ENCODE assay signal across 8 mouse cellular contexts in the genomic region with DNA sequence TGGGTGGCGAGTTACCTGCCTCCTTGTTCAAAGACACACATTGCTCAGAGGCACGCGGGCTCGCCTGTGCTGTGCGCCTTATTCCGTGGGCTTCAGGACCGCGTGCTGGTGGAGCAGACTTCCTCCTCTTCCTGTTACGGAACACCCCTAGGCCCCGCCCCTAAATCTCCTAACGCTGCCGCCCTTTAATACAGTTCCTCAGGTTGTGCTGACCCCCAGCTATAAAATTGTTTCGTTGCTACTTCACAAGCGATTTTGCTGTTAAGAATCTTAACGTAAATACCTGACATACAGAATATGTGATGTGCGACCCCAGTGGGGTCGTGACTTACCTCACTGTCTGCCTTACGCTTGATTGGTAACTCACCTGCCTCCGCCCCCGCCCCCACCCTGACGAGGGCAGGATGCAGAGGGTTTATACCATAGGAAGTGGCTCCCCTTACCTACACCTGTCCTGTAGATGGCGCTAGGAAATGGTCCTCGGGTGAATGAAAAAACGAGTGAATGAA. TPM values are rescaled to one million over a fixed set of nuclear protein-coding genes. Genes with fewer than 3 reads are reported as not detected.
DNase-seq lines count a peak whose midpoint lies in the region; ATAC-seq and TF ChIP-seq lines count a peak whose summit lies in the region.

No protein-coding gene starts in this region.

- H3K27me3 ChIP-seq in hindbrain, postnatal 0 days (ENCODE audit: insufficient read depth, low read length) = no peaks in the 10 kb centered on the region

- peak; percentile 10 to 48 for DNase-seq in adrenal gland, adult (ENCODE audit: inconsistent age in 2 of 2, low spot score in 1 of 2)
- no peak for DNase-seq in adrenal gland, adult 18-20 months (ENCODE audit: low spot score in 2 of 2)
- peak; percentile 56 for DNase-seq in urinary bladder, postnatal 14 days (ENCODE audit: low spot score)
- no peak for DNase-seq in urinary bladder, adult 2 months (ENCODE audit: low spot score)
- DNase-seq in hindbrain, postnatal 0 days (ENCODE audit: low spot score) = peak; percentile 67
- DNase-seq in lung, adult 2 months = peak; percentile 5
- DNase-seq in retina, postnatal 1 day = peak; percentile 46
- DNase-seq in layer of hippocampus, adult 18-20 months (ENCODE audit: low spot score in 2 of 2) = no peak

- peak; percentile 58 for TF ChIP-seq CTCF in hindbrain, postnatal 0 days (IDR thresholded peaks at IDR 0.05; ENCODE audit: low read depth)
- no peak for TF ChIP-seq CTCF in lung, adult 2 months (IDR thresholded peaks at IDR 0.05; ENCODE audit: insufficient read depth, low read length)

- H3K4me2 ChIP-seq in hindbrain, postnatal 0 days (ENCODE audit: low read depth, low read length) = peak overlapping the region; percentile 46

- whole genome bisulfite sequencing in hindbrain, postnatal 0 days = 7% methylated on average over 24 of the region's 24 CpGs
- WGBS in lung, adult 2 months = 2% methylated on average over 24 of the region's 24 CpGs

- H3K4me1 ChIP-seq in hindbrain, postnatal 0 days (ENCODE audit: insufficient read depth, low read length) = peaks cover 8% of the 10 kb centered on the region; the same call in 1 of the 2 replicates
- no peaks in the 10 kb centered on the region for H3K4me1 ChIP-seq in lung, adult 2 months (ENCODE audit: control insufficient read depth, insufficient read depth, low read length)

- H3K27ac ChIP-seq in hindbrain, postnatal 0 days = no peak overlapping the region

- peak overlapping the region; percentile 18 for H3K4me3 ChIP-seq in hindbrain, postnatal 0 days (ENCODE audit: low read length)
- H3K4me3 ChIP-seq in lung, adult 2 months (replicated peaks; ENCODE audit: extremely low read depth, low read depth, low read length) = no peak overlapping the region

- no peak for TF ChIP-seq POLR2A in lung, adult 2 months (IDR thresholded peaks at IDR 0.05; ENCODE audit: borderline replicate concordance, extremely low read depth, low read depth, low read length)

- ATAC-seq in hindbrain, postnatal 0 days = no peak

- no peaks in the 10 kb centered on the region for H3K36me3 ChIP-seq in hindbrain, postnatal 0 days (ENCODE audit: insufficient read depth, low read length)

- H3K9ac ChIP-seq in hindbrain, postnatal 0 days (replicated peaks; ENCODE audit: low read length) = peak overlapping the region; percentile 15; the same call in 1 of the 2 replicates

- no peaks in the 10 kb centered on the region for H3K9me3 ChIP-seq in hindbrain, postnatal 0 days (ENCODE audit: low read length)

RNA-seq across cellular contexts. Expression of a gene that starts 45.1 kb away (rescaled TPM):
- total RNA-seq in adrenal gland, adult 18-20 months (2021) = 1 to 10 TPM; 2.8 to 3.6 TPM
- 0.41 and 0.48 TPM in 2 replicates for polyA plus RNA-seq in urinary bladder, adult 2 months (2012; rRNA removed)
- total RNA-seq in hindbrain, postnatal 0 days (2014; rRNA removed) = 40.1 and 45.7 TPM in 2 replicates
- 26.9 and 32.4 TPM in 2 replicates for polyA plus RNA-seq in hindbrain, postnatal 0 days (2015; fragmentation: Nextera tagmentation; extraction: Ambion mirVana)
- 0.14 and 0.27 TPM in 2 replicates for polyA plus RNA-seq in lung, adult 2 months (2012; rRNA removed)
- 100 to 1,000 TPM; 212 to 229 TPM for total RNA-seq in layer of hippocampus, adult 18-20 months (2021)

Comparison
In these comparisons a context has a peak if more than half of its experiments do, and no peak if none do; other contexts are left out.
1. DNase-seq: peak in adrenal gland, adult (2 of 2), urinary bladder, postnatal 14 days (single experiment), hindbrain, postnatal 0 days (single experiment), lung, adult 2 months (single experiment) and retina, postnatal 1 day (single experiment); none in adrenal gland, adult 18-20 months (0 of 2), urinary bladder, adult 2 months (single experiment) and layer of hippocampus, adult 18-20 months (0 of 2).